Mouse (Mus musculus) forebrain, embryonic 11.5 days (tissue): ENCODE data around the gene Pcif1. TPM values are rescaled to one million over a fixed set of nuclear protein-coding genes. Genes with fewer than 3 reads are reported as not detected.

Source experiments
- ATAC-seq: fragments of 200-750 bp; cut with Nextera tagmentation; replicated peaks from 2 replicates; pipeline ENCODE4 v1.8.0; 2017; ENCODE audit warnings: moderate TSS enrichment; ENCODE audit not compliant: low FRiP score
- DNase-seq: peaks from one replicate; pipeline ENCODE4 v3.0.0-alpha.2; 2017; ENCODE audit warnings: low spot score
- H3K27ac ChIP-seq: fragments of 300-500 bp; sonication (generic); 2 replicates; pipeline ENCODE4 v1.5.1; 2014; ENCODE audit warnings: low read depth, low read length
- H3K27me3 ChIP-seq: fragments of 300-500 bp; sonication (generic); 2 replicates; pipeline ENCODE4 v1.6.1; 2014; ENCODE audit warnings: mild to moderate bottlenecking, low read length, mixed read lengths; ENCODE audit not compliant: control insufficient read depth, insufficient read depth
- H3K36me3 ChIP-seq: fragments of 300-500 bp; sonication (generic); 2 replicates; pipeline ENCODE4 v1.6.1; 2014; ENCODE audit warnings: mild to moderate bottlenecking, low read length, moderate library complexity, mixed read lengths; ENCODE audit not compliant: control insufficient read depth, insufficient read depth
- H3K4me1 ChIP-seq: fragments of 300-500 bp; sonication (generic); replicated peaks from 2 replicates; pipeline ENCODE4 v1.6.1; 2014; ENCODE audit warnings: low read length, mixed read lengths; ENCODE audit not compliant: control insufficient read depth, insufficient read depth
- H3K4me2 ChIP-seq: fragments of 300-500 bp; sonication (generic); 2 replicates; pipeline ENCODE4 v1.6.1; 2014; ENCODE audit warnings: low read depth, mild to moderate bottlenecking, low read length, moderate library complexity, mixed read lengths; ENCODE audit not compliant: severe bottlenecking
- H3K4me3 ChIP-seq: fragments of 300-500 bp; sonication (generic); 2 replicates; pipeline ENCODE4 v1.5.1; 2014; ENCODE audit warnings: low read depth, low read length
- H3K9ac ChIP-seq: fragments of 300-500 bp; sonication (generic); 2 replicates; pipeline ENCODE4 v1.6.1; 2014; ENCODE audit warnings: low read length
- H3K9me3 ChIP-seq: fragments of 300-500 bp; sonication (generic); 2 replicates; pipeline ENCODE4 v1.6.1; 2016; ENCODE audit warnings: low read length, mixed read lengths; ENCODE audit not compliant: control insufficient read depth
- WGBS: fragments of 180-500 bp; shearing (Covaris S2); extraction: QIAGEN DNeasy Blood & Tissue Kit; methylation state at CpG from one replicate; pipeline ENCODE4 v1.1.7; 2014; 5-methylcytosine and 5-hydroxymethylcytosine counted together
- polyA plus RNA-seq: library from polyadenylated mRNA; unstranded; fragments of >200 nt; fragmentation: Nextera tagmentation; extraction: Ambion mirVana; gene quantifications from 2 replicates; pipeline ENCODE4 v1.2.1, GENCODE M21; 2014

Gene Pcif1
- polyA plus RNA-seq, 1 experiment from 2014 or later = 84.5 TPM

GRCm38 (mm10) chr2:164916820-164917219 lies 37.7 kb downstream of the Pcif1 start:
- H3K27ac ChIP-seq = no peak overlapping the region
- DNase-seq (no peak), ATAC-seq (no peak)
- 90% methylated on average over 5 of the region's 5 CpGs for WGBS
- H3K4me1 ChIP-seq = 0 out of 2 replicates have a peak, but pooled peaks cover 2% of the 10 kb centered on the region
- no peak overlapping the region for H3K4me2 ChIP-seq
- no peaks in the 10 kb centered on the region for H3K27me3 ChIP-seq
- H3K9ac ChIP-seq = no peak overlapping the region
- H3K36me3 ChIP-seq = no peaks in the 10 kb centered on the region; the same call in 1 of the 2 replicates
- no peaks in the 10 kb centered on the region for H3K9me3 ChIP-seq
- no peak overlapping the region for H3K4me3 ChIP-seq

DNA sequence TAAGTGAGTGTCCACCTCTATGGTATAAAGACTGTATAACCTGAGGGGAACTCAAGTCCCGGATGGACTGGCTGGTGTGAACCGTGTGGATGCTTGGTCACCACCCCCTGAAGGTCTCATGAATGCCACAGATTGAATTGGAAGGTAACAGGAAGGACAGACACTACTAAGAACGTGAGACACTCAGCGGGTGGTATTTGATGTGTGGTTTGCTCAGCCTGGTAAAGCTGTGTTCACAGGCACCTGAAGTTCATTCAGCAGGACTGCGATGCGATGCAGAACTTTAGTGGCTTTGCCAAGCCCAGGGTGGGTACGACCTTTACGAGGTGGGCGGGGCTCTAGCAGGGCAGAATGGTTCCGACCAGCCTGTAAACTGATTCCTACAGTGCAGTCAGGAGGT lies 38.3 kb downstream of the Pcif1 start:
- no peak for ATAC-seq
- Histone ChIP-seq H3K4me3 (no peak overlapping the region), H3K4me2 (no peak overlapping the region), H3K9ac (no peak overlapping the region), H3K36me3 (no peaks in the 10 kb centered on the region; the same call in 1 of the 2 replicates), H3K9me3 (no peaks in the 10 kb centered on the region), H3K27ac (no peak overlapping the region), H3K4me1 (0 out of 2 replicates have a peak, but pooled peaks cover 2% of the 10 kb centered on the region), H3K27me3 (no peaks in the 10 kb centered on the region)
- no peak for DNase-seq
- WGBS = 69% methylated on average over 10 of the region's 10 CpGs

GRCm38 (mm10) chr2:164918325-164918724 lies 39.2 kb downstream of the Pcif1 start:
- WGBS = 64% methylated on average over 4 of the region's 5 CpGs
- ATAC-seq = no peak; the same call in 1 of the 2 replicates
- no peak overlapping the region for H3K4me2 ChIP-seq
- H3K36me3 ChIP-seq = no peaks in the 10 kb centered on the region; the same call in 1 of the 2 replicates
- H3K9ac ChIP-seq = no peak overlapping the region
- H3K4me3 ChIP-seq = no peak overlapping the region
- no peaks in the 10 kb centered on the region for H3K9me3 ChIP-seq
- DNase-seq = peak; percentile 65
- no peak overlapping the region for H3K27ac ChIP-seq
- no peaks in the 10 kb centered on the region for H3K27me3 ChIP-seq
- 0 out of 2 replicates have a peak, but pooled peaks cover 2% of the 10 kb centered on the region for H3K4me1 ChIP-seq

GRCm38 (mm10) chr2:164921984-164922383 lies 42.9 kb downstream of the Pcif1 start:
- Histone ChIP-seq H3K36me3 (no peaks in the 10 kb centered on the region; the same call in 1 of the 2 replicates), H3K4me3 (no peak overlapping the region), H3K4me2 (no peak overlapping the region), H3K9me3 (no peaks in the 10 kb centered on the region), H3K9ac (no peak overlapping the region), H3K27ac (no peak overlapping the region), H3K4me1 (0 out of 2 replicates have a peak, but pooled peaks cover 2% of the 10 kb centered on the region), H3K27me3 (no peaks in the 10 kb centered on the region)
- ATAC-seq = no peak
- no peak for DNase-seq
- 51% methylated on average over 7 of the region's 7 CpGs for WGBS

GRCm38 (mm10) chr2:164923291-164923690 lies 44.2 kb downstream of the Pcif1 start:
- Histone ChIP-seq H3K4me1 (no peaks in the 10 kb centered on the region), H3K9me3 (no peaks in the 10 kb centered on the region), H3K27ac (no peak overlapping the region), H3K4me2 (no peak overlapping the region), H3K4me3 (no peak overlapping the region), H3K36me3 (no peaks in the 10 kb centered on the region; the same call in 1 of the 2 replicates), H3K9ac (no peak overlapping the region), H3K27me3 (no peaks in the 10 kb centered on the region)
- WGBS = 79% methylated on average over 4 of the region's 4 CpGs
- ATAC-seq (no peak), DNase-seq (no peak)

- H3K9ac ChIP-seq = no peak overlapping the region
- no peaks in the 10 kb centered on the region for H3K4me1 ChIP-seq
- no peaks in the 10 kb centered on the region for H3K9me3 ChIP-seq
- WGBS = 33% methylated on average over 11 of the region's 11 CpGs
- H3K4me2 ChIP-seq = no peak overlapping the region
- H3K4me3 ChIP-seq = no peak overlapping the region
- ATAC-seq (0 out of 2 replicates have a peak, but pooled peaks have one; percentile 56), DNase-seq (peak; percentile 89)
- no peaks in the 10 kb centered on the region; the same call in 1 of the 2 replicates for H3K36me3 ChIP-seq
- no peak overlapping the region for H3K27ac ChIP-seq
- H3K27me3 ChIP-seq = no peaks in the 10 kb centered on the region
Observed at GRCm38 (mm10) chr2:164924100-164924857, 45.2 kb downstream of the Pcif1 start.

DNA sequence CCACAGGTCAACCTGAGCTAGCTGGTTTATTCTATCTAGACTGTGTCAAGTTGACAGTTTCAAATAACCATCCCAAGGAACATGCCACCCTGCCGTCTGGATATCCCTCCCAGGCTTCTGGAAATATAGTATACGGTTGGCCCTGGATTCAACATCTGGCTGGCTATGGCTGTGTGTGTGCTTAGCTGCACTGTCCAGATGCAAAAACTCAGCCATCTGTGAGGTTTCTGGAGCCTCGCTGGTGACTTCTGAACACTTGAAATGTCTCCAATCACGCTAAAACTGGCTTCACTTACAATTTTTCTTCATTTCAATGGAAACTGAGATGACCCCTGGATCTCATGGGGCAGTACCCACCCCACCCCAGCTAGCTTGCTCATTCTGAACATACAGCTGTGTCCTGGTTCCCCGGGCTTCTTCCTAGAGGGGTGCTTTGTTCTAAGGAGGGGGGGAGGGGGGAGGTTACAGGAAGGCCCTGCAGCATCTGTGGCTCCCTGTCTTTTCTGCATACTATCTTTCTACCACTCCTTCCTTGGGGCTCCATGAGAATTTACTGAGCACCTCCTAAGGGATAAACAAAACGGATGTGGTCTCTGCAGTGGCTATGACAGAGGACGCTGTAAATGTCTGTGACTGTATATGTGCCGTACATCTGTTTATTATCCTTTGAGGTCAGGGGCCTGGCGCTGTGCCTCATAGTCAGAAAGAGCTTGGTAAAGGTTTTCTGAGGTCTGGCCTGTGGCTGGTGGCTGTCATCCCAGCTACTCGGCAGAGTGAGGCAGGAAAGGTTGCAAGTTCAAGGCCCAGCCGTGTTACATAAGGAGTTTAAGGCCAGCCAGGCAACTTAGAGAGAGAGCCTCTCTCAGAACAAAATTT lies 51.8 kb downstream of the Pcif1 start:
- Histone ChIP-seq H3K4me1 (no peaks in the 10 kb centered on the region), H3K27me3 (peaks cover 2% of the 10 kb centered on the region; the same call in 1 of the 2 replicates), H3K4me3 (no peak overlapping the region), H3K9me3 (no peaks in the 10 kb centered on the region), H3K9ac (no peak overlapping the region), H3K36me3 (no peaks in the 10 kb centered on the region), H3K4me2 (no peak overlapping the region), H3K27ac (no peak overlapping the region)
- ATAC-seq = no peak
- no peak for DNase-seq
- 70% methylated on average over 11 of the region's 11 CpGs for WGBS

DNA sequence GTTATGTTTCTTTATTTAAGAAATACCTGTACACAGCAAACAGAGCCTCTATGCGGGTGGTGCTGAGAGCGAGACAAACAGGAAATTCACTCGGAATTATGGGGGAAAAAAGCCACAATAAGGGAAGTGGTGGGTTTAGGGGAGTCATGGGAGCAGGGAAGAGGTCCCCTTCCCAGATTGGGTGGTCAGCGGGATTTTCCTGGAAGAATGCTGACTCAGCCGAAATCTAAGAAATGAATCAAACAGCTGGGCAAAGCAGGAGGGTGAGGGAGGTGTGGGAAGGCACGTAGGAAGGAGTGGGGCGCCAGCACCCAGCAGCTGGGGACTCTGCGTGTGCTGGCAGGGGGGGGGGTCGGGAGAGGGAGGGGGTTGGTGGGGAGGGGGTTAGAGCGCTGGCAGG lies 54.4 kb downstream of the Pcif1 start:
- 52% methylated on average over 10 of the region's 10 CpGs for WGBS
- no peak overlapping the region for H3K4me3 ChIP-seq
- ATAC-seq = no peak
- no peak for DNase-seq
- H3K27me3 ChIP-seq = peaks cover 5% of the 10 kb centered on the region; the same call in 1 of the 2 replicates
- peaks cover 3% of the 10 kb centered on the region; the same call in 1 of the 2 replicates for H3K4me1 ChIP-seq
- H3K36me3 ChIP-seq = no peaks in the 10 kb centered on the region
- H3K9ac ChIP-seq = no peak overlapping the region
- H3K27ac ChIP-seq = no peak overlapping the region
- H3K4me2 ChIP-seq = no peak overlapping the region
- no peaks in the 10 kb centered on the region for H3K9me3 ChIP-seq
